Mouse (Mus musculus): ENCODE data around the gene Vps8.

Vps8 gene

GRCm38 (mm10) chr16:21422645-21423545 is at the start of gene Vps8:
Vps8 (plus strand) TSS chr16:21423118.
- peak; percentile 95 for DNase-seq (ENCODE audit: low spot score)

- DNase-seq (ENCODE audit: low spot score): peak; percentile 58
Measured at GRCm38 (mm10) chr16:21373316-21373960, 49.5 kb upstream of the Vps8 start.

- DNase-seq (ENCODE audit: low spot score): no peak
Measured at GRCm38 (mm10) chr16:21374067-21374466, 48.9 kb upstream of the Vps8 start.

- DNase-seq (ENCODE audit: low spot score): no peak
Measured at GRCm38 (mm10) chr16:21375147-21375546, 47.8 kb upstream of the Vps8 start.

- DNase-seq (ENCODE audit: low spot score): no peak
Measured at GRCm38 (mm10) chr16:21376316-21376715, 46.6 kb upstream of the Vps8 start.

- no peak for DNase-seq (ENCODE audit: low spot score)
Measured at GRCm38 (mm10) chr16:21376949-21377604, 45.8 kb upstream of the Vps8 start.

- no peak for DNase-seq (ENCODE audit: low spot score)
Measured at GRCm38 (mm10) chr16:21377605-21377968, 45.3 kb upstream of the Vps8 start.

GRCm38 (mm10) chr16:21381469-21381868 is 41.4 kb upstream of the Vps8 start:
- no peak for DNase-seq (ENCODE audit: low spot score)

GRCm38 (mm10) chr16:21382152-21382911 is 40.6 kb upstream of the Vps8 start:
- peak; percentile 53 for DNase-seq (ENCODE audit: low spot score)

- DNase-seq (ENCODE audit: low spot score): no peak
Measured at GRCm38 (mm10) chr16:21385926-21386881, 36.7 kb upstream of the Vps8 start.

- DNase-seq (ENCODE audit: low spot score): peak; percentile 56
Measured at GRCm38 (mm10) chr16:21389316-21389715, 33.6 kb upstream of the Vps8 start.

- DNase-seq (ENCODE audit: low spot score): no peak
Measured at GRCm38 (mm10) chr16:21390744-21391143, 32.2 kb upstream of the Vps8 start.

- DNase-seq (ENCODE audit: low spot score): no peak
Measured at GRCm38 (mm10) chr16:21392099-21392498, 30.8 kb upstream of the Vps8 start.

- DNase-seq (ENCODE audit: low spot score): peak; percentile 84
Measured at GRCm38 (mm10) chr16:21392517-21393112, 30.3 kb upstream of the Vps8 start.

GRCm38 (mm10) chr16:21395546-21395945 is 27.4 kb upstream of the Vps8 start:
- no peak for DNase-seq (ENCODE audit: low spot score)

GRCm38 (mm10) chr16:21397681-21398080 is 25.2 kb upstream of the Vps8 start:
- no peak for DNase-seq (ENCODE audit: low spot score)

GRCm38 (mm10) chr16:21398345-21399051 is 24.4 kb upstream of the Vps8 start:
- DNase-seq (ENCODE audit: low spot score): no peak

GRCm38 (mm10) chr16:21399942-21400341 is 23.0 kb upstream of the Vps8 start:
- DNase-seq (ENCODE audit: low spot score): no peak

GRCm38 (mm10) chr16:21402068-21402467 is 20.9 kb upstream of the Vps8 start:
- no peak for DNase-seq (ENCODE audit: low spot score)

- no peak for DNase-seq (ENCODE audit: low spot score)
Measured at GRCm38 (mm10) chr16:21403402-21403801, 19.5 kb upstream of the Vps8 start.

Measured in urinary bladder, postnatal 14 days (tissue).